Mouse (Mus musculus): ENCODE measurements around the gene Wwtr1.

The Wwtr1 gene

DNA sequence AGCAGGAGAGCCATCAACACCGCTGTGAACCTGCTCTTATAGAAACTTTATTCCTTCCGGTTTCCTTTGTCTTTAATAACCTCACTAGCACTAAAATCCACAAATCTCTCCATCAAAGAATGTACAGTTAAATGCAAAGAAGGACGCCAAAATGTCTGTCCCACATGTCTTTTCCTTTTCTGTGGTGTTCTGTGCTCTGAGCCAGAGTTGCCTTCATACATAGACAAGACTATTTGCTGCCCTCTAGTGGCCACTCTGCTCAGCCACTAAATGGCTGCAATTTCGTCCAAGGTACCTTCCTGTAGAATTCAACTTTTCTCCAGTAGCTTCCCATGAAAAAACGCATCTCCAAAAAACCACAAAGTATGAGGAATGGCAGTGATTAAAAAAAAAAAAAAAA is 127.3 kb downstream of the Wwtr1 start:
- peak; percentile 54 for DNase-seq (ENCODE audit: low read depth, low spot score)

DNA sequence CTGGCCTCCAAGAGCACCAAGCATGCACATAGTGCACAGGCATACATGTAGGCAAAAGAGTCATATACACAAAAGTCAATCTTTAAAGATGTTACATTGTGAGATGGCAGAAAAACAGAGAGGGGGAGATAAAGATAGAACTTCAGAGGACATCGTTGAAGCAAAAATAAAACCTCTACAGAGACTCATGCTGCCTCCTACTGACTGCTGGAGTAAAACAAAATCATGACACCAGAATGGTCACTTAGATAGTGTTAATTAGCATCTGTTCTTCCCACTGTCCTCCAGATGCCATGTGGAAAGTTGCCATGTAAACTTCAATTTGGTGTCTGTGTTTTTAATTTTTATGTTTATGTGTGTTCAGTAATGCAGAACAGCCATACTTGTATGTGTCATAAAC is 127.8 kb downstream of the Wwtr1 start:
- no peak for DNase-seq (ENCODE audit: low read depth, low spot score)

DNA sequence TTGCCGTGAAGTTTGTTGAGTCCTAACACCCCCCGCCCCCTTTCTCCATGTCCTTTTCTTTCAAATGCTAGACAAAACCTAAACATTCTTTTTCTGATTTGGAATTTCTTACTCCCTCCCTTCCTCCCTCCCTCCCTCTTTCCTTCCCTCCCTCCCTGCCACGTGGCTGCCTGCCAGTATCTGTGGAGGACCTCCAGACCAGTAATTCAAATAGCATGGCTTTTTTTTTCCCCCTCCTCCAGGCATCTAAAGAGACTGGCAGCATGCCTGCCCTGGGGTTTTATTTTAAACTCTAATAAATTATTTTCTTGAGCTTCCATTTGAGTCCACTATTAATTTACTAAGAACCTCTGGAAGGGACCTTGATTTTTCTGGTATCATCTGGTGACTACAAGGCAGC is 130.0 kb downstream of the Wwtr1 start:
- DNase-seq (ENCODE audit: low read depth, low spot score), result no peak

DNA sequence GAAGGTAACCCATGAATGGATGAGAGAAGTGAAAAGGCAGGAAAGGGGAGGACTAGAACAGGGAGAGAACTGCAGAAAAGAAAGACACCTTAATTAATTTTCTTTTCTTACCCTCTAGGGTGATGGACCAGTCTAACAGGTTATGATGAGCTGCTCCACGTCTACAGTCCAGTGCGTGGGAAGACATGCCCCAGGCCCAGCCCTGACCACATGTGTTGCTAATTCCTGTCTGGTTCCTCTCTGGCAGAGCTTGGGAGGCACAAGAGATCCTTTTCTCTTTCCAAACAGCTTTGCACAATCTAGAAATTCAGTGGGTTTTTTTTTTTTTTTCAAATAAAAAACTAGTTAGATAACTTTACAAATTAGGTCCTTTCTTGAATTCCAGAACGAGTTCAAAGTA is 134.8 kb downstream of the Wwtr1 start:
- DNase-seq (ENCODE audit: low read depth, low spot score), result no peak

DNA sequence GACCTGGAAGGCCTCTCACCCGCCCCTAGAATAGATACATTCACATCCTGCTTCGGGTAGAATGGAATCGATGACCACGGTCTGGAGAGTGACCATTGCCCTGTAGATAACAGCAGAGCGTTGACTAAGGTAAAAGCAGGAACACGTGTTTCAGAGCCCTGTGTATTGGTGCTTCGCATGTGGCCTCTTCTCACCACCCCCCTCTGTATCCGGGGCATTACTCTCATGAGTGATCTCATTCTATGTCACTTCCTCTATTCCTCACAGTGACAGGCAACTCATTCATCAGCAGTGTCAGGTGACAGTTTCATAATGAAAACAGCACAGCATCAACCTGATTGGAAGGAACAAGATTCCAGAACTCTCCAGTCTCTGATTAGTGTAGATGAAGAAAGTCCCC is 140.3 kb downstream of the Wwtr1 start:
- no peak for DNase-seq (ENCODE audit: low read depth, low spot score)

DNA sequence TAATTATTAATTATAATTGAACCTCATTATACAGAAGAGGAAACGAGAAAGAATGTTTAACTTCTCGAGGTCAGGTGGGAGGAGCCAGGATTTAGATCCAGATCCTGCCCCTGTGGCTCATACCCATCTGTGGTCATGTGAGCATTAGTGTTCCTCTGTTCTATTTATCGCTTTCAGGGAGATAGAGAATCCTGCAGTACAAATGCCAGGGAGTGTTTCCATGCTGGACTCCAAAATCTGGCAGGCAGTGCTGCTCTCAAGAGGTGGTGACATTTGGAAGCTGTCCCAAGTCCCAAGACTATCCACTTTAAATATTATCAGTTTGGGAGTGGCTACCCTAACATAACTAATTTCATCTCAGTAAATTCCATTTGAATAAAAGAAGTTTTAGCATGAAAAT is 144.0 kb downstream of the Wwtr1 start:
- no peak for DNase-seq (ENCODE audit: low read depth, low spot score)

DNA sequence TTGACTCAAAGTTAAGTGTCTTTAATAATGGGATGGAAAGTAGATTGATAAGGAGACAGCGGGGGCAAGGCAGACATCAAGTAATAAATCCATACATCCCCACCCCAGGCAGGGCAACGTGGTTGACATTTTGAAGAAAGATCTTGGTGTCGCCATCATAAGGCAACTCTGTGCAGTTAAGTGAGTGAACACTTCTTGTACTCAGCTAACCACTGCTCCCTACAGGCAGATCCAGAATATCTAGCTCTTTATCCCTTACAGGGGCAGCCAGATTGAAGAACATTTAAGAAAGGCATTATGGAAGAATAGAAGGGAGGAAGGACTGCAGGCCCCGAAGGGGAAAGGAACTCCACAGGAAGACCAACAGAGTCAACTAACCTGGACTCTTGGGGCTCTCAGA is 146.2 kb downstream of the Wwtr1 start:
- DNase-seq (ENCODE audit: low read depth, low spot score), result no peak

DNA sequence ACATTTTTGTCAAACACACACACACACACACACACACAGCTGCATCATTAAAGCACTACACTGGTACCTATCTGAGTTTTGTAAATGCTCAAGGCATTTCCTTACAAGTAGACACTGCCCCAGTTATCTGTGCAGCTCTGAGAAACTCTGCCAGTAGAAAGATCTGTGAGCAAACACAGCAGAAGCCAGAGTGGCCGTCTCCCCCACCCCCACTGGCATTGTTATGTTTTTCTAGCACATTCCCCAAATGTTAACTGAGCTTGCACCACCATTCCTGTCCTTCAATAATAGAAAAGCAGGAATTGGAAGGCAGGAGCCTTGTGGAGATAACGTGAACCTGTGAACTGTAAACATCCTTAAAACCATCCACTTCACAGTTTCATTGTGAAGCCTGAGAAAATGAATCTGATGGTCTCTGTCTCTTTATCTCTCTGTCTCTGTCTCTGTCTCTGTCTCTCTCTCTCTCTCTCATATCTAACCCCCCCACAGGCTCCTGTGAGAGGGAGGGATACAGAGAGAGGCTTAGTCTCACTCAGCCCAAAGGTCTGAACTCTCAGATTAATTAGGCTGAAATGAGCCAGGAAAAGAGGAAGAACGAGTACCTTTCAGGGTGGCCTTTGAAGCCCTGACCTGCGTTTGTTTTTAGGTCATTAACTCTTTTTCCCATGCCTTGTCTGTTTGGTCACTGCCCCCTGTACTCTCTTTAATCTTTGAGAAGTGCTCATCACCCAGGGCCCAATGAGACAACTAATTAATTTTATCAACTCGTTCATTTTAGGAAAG is 146.8 kb downstream of the Wwtr1 start:
- no peak for DNase-seq (ENCODE audit: low read depth, low spot score)

DNA sequence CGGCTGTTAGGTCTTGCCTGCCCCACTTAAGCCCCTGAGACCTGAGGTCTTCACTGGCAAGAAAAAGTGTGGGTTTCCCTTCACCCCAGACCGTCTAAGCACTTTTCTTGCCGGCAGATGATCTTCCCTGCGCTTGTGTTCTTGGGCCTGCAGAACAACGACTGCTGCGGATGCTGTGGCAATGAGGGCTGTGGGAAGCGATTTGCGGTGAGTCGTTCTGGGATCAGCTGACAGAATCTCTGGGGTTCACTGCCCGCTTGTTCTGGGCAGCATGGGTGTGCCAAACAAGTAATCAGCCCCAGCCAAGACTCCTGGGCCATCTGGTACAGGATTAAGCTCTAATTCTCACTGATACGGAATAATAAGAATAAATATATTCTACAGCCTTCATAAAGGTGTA is 149.4 kb downstream of the Wwtr1 start:
- DNase-seq (ENCODE audit: low read depth, low spot score), result no peak

DNA sequence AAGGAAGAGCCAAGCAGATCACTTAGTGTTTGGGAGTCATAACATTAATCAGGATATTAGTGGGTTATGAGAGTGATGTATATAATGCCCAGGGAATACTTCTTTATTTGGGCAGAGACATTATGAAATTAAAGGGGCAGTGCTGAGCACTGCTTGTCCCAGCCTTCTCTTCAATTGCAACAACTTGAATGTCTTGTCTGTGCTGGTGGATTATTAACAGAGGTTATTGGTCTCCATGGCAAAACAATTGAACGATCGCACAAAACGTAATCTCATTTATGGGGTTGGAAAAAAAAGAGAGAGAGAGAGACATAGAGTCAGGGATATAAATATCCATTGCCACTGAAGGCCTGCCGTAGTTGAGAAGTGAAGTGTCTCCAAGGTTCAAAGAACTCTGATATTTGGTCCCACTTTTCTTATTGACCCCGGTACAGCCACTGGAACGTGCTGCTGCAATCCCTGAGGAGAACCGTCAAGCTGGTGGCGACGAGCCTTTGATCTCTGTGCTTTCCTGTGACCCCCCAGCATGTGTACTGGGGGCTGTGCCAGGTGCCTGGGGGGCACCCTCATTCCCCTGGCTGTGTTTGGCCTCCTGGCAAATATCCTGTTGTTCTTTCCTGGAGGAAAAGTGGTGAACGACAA is 150.5 kb downstream of the Wwtr1 start, which contains the start of gene Tm4sf4:
Tm4sf4 (plus strand) TSS at position 226 of the 642 bp plus-strand sequence.
- DNase-seq (ENCODE audit: low read depth, low spot score), result no peak

DNA sequence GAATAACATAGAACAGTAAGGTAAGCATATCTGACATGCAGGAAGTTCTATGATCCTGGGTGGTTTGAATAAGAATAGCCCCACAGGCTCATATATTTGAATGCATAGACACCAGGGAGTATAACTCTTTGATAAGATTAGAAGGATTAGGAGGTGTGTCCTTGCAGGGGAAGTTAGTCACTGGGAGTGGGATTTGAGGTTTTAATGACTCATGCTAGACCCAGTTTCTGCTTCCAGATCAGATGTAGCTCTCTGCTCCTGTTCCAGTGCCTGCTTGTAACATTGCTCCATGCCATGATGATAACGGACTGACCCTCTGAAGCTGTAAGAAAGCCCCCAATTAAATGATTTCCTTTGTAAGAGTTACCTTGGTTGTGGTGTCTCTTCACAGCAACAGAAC is 155.1 kb downstream of the Wwtr1 start:
- DNase-seq (ENCODE audit: low read depth, low spot score), result no peak

DNA sequence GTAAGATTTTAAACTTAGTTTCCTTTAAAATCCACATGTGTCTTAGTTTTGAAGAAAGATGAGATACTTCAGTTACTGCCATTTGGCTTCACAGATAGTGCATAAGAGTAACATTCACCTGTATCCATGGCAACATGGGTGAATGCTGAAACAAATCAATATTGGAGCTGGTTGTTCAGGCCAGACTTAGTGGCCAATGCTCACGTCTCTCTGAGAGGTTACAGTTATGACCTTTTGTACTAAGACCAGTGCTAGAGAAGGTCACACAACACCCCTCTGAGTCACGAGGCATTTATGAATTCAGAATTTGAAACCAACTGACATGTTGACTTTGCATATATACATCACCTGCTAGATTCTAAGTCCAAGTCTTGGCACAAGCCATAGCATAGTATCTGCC is 155.5 kb downstream of the Wwtr1 start:
- no peak for DNase-seq (ENCODE audit: low read depth, low spot score)

DNA sequence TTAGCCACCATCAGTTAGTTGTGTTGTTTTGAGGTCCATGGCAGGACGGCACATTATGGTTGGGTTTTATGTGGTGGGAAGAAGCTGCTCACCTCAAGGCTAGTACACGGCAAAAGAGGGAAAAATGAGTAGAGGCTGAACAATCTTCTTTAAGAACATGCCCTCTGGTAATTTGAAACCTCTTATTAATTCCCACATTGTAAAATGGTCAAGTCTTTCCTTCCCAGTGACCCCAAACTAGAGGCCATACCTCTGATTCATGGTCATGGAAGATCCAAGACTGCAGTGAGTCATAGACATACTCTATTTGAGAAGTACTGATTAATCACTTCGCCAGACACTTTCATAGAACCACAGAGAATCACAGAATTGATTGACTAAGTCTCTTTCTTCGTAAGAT is 164.2 kb downstream of the Wwtr1 start:
- no peak for DNase-seq (ENCODE audit: low read depth, low spot score)
